Mouse (Mus musculus) 3134 (cell line): ENCODE results near the gene Gpc3.

ENCODE experiments used
- DNase-seq: peaks from one replicate; pipeline ENCODE4 v3.0.0-alpha.2; 2011; ENCODE audit warnings: low spot score; ENCODE audit not compliant: insufficient read length; ENCODE audit errors: extremely low read depth

Gpc3 gene

DNA sequence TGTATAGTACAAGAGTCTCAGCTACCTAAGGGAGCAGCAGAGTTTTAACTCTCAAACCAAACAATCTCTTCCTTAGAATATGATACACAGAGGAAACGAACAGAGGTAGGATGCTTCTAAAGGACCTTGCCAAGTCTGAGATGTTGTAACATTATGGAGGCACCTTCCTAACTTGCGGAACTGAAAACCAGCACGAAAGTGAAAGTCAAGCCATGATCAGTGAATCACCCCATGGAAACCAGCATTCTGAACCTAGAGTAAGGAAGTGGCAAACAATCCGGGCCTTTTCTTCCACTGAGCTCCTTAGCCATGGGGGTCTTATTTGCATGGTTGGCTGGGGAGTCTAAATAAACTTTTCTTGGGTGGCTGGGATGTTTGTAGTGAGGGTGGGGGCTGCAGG is 53.8 kb downstream of the Gpc3 start:
- no peak for DNase-seq

DNA sequence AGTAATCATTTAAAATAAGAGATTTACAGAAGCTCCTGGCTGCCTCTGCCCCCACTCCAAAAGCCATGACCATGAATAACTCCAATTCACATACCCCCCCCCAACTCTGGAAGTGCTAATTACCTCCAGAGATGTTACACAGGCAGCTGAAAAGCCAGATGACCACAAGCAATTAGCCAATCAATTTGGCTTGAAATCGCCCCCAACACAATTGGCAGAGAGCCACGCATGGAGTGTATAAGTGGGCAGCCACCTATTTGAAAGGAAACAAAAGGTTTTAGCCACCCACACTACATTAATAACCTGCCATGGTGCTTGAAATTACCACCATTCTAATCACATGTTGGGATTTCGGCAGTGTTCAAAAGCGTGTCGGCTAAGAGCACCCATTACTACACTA is 55.2 kb downstream of the Gpc3 start:
- no peak for DNase-seq

DNA sequence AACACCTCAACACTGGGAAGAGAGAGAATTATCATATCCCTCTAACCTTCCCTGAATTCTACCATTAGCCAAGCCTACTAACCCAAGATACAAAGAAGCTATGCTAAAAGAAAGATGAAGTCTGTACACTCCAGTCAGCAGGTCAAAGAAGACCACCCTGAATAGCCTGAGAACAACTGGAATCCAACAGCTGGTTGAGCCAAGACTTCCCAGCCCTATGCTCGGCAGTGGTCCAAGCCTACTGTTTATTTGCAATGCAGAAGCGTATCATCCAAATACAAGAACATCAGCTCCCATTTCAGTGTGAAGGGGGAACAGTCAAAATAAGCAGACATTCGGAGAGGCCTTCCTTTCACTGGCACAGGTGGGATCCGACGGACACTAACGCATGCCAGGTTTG is 56.3 kb downstream of the Gpc3 start:
- no peak for DNase-seq

DNA sequence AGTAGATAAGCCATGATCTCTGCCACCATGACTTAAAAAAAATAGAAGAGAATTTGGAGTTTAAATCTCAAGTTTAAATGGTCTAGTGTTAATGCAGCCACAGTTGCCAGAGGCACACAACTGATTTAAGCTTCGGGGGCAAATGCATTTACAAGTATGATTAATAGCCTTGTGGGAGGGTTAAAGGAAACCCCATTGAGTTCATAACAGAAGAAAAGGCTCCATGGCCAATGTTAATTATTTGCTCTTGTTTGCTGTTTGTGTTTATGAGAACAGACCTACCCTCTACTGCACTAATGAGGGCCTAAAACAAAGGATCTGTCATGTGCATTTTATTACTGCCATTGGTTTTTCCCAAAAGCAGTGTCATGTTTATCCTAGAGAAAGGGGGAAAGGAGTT is 62.5 kb downstream of the Gpc3 start:
- DNase-seq: no peak

DNA sequence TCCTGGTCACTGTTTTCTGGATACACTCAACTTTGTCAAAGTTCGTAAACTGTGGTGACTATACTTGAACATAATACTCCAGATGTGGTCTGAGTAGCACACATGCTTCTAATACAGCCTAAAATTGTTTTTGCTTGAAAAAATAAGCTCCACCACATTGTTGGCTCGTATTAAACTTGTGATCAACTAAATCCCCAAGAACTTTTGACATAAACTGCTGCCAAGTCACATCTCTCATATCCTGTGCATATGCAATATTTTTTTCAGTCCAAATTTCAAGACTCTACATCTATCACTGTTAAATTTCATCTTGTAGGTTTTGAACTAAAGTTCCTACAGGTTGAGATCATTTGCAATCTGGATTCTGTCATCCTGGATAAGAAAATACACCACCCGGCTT is 69.1 kb downstream of the Gpc3 start:
- DNase-seq: no peak

DNA sequence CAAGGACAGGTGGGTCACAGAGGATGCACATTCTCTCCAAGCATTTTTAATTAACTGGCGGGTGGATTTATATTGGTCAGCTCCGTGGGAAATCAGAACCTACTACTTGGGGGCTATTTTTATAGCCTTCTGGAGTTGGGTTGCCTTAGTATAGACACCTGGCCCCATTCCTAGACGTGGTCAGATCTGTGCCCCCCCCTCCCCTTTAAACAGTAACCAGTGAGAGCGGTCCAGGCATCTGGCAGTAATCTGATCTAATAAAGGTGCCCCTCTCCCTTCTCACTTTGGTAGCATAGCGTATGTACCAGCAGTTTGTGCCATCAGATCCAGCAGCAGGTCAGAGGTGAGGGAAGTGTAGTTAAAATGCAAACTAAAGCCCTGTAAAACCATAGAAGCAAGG is 76.5 kb downstream of the Gpc3 start:
- DNase-seq: no peak

DNA sequence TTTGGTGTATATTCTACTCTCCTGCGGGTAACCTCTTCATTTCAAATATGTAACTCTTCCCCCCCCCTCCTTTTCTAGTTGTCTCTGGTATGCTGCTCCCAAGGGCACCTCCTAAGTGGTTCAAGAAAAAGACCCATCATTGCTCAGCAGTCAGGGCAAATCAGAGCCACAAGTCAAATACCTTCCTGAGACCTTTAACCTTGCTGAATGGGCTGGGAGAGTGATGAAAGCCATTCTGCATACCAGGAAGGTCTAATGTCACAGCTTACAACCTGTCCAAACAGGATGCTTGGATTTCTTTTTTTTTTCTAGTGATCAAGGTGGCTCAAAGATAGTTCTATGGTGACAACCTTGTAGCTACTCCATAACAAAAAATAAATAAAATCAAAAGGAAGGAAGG is 80.0 kb downstream of the Gpc3 start:
- no peak for DNase-seq

DNA sequence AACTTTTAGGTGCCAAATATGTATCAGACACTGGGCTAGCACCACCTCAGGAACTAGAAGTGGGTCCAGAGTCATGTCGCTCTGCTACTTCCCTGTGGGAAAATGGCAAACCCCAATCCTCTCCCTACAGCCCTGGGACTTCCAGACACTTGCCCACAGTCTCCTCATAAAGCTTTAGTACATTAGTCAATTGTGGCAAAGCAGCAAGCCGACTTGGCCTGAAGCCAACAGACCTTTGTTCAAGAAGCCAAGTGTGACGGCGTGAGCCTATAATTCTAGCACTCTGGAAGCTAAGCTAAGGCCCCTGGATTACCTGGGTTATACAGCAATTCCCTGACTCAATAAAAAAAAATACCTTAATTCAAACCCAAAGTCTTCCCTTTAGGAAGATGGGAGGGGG is 80.7 kb downstream of the Gpc3 start:
- DNase-seq: no peak

DNA sequence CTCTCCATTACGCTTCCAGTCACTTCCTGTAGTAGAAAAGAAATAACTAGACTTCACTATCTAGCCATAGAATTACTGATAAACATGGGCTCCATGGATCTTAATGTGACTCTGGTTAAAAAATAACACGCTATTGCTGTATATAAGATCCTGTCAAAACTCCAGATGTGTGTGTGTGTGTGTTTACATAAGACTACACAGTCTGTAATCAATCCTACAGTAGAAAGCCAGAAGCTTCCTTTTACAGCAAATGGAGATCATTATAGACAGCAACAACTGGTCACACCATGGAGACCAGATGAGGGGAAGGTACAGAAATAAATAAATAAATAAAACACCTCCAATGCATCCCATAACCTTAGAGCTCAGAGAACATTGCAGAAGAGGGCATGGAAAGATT is 81.6 kb downstream of the Gpc3 start:
- DNase-seq: no peak

DNA sequence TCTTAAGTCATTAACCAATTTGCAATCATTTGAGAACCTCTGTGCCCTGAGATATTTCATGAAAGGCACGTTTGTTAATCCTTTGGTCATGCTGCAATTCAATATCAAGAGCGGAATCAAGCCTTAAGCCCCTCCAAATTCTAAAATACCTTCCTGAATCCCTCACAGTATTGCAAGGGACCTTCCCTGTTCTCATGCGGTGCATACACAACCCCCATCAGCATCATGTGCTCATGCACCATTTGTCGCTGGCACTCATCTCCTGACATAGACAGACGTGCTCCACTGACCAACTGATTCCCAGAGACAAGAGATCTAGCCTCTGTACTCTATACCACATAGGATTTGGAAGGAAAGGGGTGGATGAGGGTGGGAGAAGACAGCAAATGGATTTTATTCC is 87.7 kb downstream of the Gpc3 start:
- DNase-seq: no peak

DNA sequence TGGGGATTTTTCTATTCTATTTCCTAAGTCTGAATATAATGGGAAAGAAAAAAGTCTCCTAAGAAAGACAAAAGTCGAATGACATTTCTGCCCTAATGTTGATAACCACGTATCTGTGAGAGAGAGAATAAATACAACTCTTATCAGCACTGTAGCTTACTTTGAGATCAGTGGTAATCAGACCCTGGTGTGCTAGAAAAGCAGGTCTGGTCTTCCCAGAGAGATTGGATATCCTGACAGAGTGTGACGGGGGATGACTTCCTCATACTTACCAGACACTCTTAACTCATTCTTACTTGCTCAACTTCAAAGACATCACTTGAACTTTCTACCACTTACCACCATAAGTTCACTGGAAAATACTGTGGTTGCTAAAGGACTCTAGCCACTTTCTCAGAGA is 88.6 kb downstream of the Gpc3 start:
- no peak for DNase-seq

DNA sequence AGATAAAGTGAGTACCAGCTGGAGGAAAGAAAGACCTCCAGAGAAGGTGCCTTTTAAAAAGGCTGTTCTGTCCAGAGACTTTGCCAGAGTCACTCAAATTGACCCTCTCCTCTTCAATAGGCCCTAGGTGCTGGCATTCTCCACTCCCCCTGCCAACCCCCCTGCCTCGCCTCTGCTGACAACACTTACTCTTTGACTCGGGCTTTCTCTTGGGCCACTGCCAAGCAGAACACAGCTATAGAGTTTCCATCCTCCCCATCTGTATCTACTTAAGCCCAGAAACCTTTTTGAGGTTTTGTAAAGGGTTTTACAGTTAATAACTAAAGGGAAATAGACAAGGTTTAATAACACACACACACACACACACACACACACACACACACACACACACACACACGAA is 99.2 kb downstream of the Gpc3 start:
- DNase-seq: no peak

DNA sequence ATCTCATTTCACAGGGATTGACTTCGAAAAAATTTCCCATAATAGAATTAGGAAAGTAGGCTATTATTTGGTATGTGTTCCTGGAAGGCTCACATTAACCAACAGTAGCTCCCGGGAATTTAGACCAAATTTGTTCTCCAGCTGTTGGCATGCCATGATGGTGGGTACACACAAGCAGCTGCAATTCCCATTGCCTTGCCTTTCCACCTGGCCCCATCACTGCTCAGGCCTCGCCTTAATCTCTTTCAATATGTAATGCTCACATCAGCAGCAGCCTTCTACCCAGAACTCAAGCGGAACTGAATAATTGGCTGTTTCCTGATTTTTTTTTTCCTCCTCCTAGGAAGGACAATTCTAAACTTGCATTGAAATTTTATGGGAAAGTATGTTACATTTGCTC is 102.6 kb downstream of the Gpc3 start:
- no peak for DNase-seq

DNA sequence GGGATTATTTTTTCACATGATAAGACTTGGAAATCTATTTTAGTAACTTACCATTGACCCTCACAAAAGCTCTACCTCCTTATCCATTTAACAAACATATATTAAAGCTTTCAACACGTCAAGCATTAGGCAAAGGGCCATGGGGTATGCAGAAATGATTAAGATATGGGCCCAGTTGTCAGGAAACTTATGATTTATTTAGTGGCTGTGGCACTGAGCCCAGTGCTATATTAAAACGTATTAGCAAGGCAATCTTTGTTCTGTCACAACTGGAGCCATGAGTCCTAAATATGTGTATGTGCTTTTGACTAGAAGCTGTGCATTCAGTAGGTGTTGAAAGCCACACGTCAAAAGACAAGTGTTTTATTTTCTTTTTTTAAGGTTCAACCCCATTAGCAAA is 109.9 kb downstream of the Gpc3 start:
- no peak for DNase-seq

DNA sequence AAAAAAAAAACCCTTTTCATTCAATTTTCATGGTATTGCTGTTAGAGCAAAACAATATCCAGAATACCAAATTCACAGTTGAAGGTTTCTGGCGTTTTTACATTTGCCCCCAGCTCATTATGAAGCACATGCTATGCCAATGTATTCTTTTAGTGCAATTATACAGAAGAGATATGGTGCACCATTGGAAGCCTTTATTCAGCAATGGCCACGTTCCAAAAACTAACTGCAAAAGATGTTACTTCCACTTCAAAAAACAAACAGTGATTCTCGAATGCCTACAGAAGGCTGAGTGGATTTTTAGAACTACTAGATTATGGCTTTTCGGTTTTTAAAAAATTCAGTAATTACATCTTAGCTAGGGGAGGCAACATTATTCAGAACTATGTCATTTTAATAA is 124.3 kb downstream of the Gpc3 start:
- no peak for DNase-seq

DNA sequence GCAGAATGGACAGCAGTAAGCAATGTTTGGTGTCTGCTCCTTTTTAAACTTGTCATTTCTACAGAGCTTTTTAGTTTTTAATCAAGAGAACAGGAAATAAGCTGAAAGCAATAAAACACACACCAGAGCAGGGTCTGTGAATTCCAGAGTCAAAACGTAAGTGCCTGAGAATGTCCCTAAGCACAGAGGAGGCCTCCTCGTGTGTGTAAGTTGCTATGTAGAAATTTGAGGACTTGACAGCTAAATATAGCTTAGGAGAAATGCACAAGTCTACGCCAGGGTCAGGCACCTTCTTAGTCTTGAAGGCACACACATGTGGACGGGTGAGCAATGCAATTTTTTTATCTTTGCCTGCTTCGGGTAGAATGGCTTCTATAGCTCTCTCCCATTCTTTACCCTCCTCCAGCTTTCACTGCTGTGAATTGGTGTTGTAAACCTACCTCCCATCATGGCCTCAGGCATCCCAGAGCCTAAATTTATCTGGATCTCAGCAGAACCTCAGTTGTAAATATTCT is 158.6 kb downstream of the Gpc3 start:
- DNase-seq: no peak

DNA sequence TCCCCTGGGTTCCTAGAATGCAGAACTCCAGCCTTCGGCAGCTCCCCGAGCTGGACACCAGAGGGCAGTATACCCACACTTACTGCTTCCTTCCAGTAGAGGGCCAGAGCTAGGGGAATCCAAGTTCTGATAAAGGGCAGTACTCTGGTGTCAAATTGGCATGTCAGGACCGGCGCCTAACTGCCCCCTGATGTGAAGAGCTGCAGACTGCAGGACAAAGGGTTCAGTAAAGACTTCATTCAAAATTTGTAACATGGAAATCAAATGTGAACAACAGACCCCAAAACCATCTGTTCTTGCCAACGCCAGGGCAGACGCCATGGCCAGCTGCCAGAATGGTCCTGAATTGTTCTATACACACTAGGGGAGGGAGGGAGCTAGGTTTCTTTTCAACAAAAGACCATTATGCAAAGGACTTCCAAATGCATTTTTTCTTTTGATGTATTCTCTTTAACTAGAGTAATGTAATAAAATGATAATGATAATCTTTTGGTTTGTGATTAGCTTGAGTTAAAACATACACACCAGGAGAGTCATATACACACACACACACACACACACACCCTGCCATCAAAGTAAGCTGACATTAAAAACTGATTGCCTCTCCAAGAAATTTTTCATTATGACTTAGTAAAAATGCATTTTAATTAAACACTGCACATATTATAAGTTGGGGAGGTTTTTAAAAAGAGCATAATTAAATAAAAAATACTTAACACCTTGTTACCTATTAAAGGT is 160.1 kb downstream of the Gpc3 start:
- DNase-seq: peak; percentile 17

DNA sequence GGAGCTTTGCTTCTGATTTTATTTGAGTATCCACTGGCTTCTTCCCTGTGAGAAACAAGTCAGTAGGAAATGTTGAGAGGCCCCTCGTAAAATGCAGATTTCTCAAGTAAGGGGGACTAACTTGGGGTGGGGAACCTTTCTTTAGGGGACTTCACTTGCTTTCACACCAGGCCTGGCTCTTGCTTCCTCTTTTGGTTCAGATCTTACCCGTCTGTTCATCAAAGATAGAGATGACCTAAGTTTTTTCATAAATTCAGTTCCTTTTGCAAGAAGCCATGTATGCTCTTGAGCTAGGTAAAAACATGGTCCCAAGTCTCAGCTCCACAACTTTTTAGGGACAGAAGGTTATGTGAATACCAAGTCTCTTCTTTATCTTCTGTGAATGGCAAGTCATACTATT is 164.6 kb downstream of the Gpc3 start:
- DNase-seq: no peak

DNA sequence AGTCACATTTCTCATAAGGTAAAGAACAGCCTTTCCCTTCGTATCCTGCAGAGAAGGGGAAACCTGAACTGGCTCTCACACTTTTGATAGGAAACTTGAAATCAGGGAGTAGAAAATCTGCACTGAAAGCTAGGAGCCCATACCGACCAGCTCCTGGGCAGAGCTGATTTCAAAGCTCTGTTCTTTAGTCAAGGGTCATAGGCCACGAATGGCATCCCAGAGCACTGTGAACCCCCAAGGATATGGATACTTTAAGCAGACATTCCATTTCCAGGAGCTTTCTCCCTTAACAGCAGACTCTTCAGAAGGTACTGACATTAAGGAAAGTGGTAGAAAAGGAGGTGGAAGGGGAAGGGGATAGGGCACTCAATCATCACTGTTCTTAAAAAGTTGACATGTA is 165.3 kb downstream of the Gpc3 start:
- DNase-seq: no peak

DNA sequence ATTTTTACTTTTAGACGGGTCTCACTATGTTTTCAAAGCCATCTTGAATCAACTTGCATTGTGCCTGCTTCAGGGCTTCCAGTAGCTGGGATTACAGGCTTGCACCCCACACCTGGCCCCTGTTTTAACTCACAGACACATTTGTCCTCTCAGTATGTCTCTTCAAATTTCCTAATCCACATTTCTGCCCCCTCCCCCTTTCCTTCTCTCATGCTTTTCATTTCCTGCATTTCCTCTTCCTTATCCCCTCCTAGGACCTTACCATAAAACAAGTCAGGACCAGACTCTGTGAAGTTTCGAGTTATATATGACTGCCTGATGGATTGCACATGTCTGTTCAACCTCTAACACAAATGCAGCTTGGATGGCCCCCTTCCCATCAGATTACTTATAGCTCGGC is 167.2 kb downstream of the Gpc3 start:
- DNase-seq: no peak

DNA sequence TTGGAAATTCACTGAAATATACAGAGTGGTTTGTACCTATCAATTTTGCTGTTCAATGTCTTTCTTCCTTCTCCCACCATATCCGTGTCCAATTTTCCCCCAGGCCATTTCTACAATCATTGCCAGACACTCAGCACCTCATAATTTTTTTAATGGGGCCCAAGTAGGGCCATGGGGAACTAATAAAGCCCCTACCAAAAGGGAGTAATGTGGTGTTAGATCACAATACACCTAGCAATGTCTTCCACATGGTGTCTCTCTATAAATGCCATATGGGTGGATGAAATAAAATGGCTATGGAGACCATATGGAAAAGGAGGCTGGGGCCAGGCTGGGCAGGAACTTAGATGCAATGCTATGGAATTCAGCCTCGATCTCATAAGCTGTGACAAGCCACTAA is 168.8 kb downstream of the Gpc3 start:
- DNase-seq: no peak

DNA sequence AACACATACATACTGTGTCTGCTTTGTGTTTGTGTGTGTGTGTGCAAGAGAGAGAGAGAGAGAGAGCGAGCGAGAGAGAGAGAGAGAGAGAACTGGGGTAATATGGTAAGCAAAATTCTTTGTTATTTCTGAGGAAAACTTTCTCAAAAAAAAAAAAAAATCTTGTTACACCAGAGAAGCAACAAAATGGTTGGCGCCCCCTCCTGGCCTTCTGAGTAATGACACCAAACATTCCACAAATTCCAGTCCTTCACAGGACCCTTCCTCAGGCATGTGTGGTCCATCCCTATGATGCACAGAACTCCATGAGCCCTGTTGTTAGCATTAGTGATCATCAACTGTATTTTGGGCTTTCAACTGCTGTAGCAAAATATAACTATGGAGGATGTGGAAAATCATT is 172.0 kb downstream of the Gpc3 start:
- DNase-seq: no peak

DNA sequence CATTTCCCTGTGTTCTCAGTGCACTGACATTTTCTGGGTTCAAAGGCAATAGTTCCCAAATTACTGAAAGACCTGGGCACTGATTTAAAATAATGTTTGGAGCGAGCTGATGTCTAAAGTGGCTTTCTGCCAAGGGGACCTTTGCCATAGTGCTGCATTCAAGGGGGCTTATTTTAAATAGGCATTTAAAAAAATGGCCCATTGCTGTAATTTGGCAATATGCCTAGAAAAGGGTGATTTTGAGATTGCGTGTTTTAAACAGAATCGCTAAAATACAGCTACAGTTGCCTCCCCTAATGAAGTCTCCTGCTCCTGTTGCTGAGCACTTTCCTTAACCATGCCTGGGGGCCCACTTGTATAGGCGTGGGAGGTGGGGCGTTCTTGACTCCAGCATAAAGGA is 174.3 kb downstream of the Gpc3 start:
- DNase-seq: no peak
